Mouse (Mus musculus): ENCODE data around the gene Pitpnc1.
A peak's percentile ranks its signal among the peaks of the same experiment; 100 is the strongest.

- peak; percentile 91 for TF ChIP-seq CTCF (IDR thresholded peaks at IDR 0.05; ENCODE audit: low read depth)
- 0 out of 2 replicates have a peak, but pooled peaks have one; percentile 7 for TF ChIP-seq EP300 (IDR thresholded peaks at IDR 0.05; ENCODE audit: low read depth)
These were observed 1.4 kb downstream of the Pitpnc1 start for GRCm38 (mm10) chr11:107469031-107469522.
